Mouse (Mus musculus): ENCODE results near the gene Fbxw15.
"Not testable (repeated sequence)": the region's sequence is repeated elsewhere in the genome, so short reads cannot be mapped to it uniquely, and the experiment has no call there.

The Fbxw15 gene

DNA sequence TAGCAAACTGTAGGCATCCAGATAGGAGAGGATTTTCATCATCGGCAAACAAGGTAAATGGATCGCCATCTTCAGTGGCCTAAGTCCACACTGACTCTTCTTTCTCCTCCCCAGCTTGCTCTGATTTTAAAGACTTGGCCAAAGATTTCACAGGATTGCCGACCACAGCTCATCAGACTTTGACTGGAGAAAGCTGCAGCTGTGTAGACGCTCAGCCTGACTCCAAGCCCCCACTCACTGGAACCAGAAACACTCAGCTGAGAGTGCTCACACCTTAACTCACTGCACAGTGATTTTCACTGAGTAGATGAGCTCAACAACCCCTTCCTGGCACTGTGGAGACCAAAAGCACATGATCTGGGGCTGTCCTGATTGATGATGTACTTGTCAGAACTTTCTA lies at the start of gene Fbxw15:
TSS of gene Fbxw15 (minus strand) at position 101 of the 400 bp plus-strand sequence.
- not testable (repeated sequence) for DNase-seq (ENCODE audit: low spot score in 2 of 2)

DNA sequence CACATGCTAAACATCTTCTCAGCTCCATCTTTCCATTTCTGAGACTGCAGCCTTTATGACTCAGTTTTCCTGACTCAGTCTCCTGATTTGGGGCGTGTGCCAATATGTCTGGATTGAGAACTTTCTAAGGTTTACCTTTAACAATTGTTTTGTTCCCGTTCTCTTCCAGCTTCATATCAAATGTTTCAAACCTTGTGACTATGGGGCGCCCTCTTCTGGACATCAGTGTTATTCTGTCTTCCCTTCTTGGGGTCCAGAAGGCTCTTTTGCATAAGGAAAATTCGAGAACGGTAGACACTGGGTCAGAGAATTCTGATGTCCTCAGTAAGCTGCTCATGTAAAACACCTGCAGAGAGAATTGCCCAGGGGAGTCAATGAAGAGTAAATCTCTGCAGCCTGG lies 38.8 kb upstream of the Fbxw15 start:
- DNase-seq (ENCODE audit: low spot score in 2 of 2), result peak; percentile 35 to 42

DNA sequence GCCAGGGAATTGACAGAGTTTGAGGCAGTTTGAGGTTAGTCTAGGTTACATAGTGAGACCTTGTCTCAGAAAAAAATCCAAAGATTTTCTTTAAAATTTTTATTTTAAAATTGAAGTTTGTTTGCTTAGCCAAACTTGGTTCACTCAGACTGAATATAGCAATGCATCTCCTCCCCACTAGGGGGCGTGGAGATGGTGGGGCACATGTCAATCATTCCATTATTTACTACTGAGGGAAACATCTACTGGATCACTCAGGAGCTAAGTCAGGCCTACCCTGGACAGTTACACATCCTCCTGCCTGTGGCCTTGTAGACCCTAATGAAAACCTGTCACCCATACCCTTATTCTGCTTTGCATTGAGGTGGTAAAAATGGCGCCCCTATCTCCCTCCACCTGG lies 34.1 kb upstream of the Fbxw15 start:
- not testable (repeated sequence) for DNase-seq (ENCODE audit: low spot score in 2 of 2)

DNA sequence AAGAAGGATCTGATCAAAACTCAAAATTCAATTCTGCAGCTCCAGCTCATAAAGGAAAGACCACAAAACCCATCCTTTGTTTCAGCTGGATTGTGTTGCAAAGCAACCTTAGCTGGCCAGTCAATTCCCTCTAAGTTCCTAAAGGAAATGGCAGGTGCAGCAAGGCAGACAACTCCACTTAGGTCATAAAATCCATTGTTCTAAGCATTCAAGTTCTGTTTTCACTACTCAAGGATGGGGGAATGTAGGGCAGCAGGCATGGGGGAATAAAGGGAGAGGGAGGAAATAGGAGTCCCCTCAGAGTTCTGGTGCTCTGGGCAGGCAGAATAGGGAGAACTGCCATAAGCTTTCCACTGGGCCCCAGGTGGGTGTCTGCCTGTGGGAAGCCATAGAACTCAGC lies 29.2 kb upstream of the Fbxw15 start:
- no peak for DNase-seq (ENCODE audit: low spot score in 2 of 2)

DNA sequence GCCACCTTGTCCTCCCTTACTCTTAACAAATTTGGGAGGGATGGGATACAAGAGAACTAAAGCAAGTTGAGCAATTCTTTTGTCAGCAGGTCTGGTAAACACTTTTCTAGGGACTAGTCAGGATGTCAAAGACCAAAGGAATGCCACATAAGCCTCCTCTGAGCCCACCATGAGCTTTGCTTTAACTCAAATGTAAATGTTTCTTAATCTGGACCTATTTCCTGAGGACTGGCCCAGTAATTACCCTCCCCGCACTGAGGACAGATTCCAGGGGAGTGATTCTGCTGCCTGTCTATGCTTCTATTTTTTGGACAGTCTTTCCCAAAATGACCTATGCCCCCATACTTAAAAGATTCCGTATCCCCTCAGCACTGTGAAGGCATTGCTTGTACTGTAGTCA lies 26.8 kb upstream of the Fbxw15 start:
- no peak for DNase-seq (ENCODE audit: low spot score in 2 of 2)

DNA sequence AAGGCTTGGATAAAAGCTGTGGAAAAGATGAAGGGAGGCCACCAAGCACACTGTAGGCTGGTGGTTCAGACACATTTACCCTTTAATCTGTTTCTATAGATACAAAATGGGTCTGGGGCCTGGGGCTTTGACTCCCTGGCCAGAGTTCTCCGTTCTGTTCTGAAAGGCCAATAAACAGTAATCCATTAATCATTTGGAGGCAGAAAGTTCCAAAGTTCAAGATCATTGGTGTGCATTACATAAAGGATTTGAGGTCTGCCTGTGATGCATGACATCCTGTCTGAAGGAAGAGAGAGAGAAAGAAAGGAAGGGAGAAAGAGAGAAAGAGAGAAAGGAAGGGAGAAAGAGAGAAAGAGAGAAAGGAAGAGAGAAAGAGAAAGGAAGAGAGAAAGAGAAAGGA lies 2.5 kb downstream of the Fbxw15 start:
- no peak for DNase-seq (ENCODE audit: low spot score in 2 of 2)

DNA sequence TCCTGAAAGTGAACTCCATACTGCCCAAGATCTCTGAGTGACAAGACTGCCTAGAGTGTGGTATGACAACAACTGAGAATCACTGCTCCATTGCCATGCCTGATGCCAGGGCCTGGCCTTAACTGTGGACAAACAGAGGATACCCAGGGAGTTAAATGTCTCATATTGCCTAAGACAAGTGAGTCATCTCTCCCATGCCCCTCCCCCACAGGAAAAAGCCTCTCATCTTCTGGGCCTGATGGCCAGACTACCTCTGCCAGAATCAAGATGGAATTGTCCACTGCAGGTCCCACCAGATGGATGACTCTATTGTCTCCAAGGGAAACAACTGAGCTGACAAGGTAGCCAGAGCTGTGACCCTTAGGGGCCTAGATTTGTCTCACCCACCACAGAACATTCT lies 6.0 kb downstream of the Fbxw15 start:
- DNase-seq (ENCODE audit: low spot score in 2 of 2), result not testable (repeated sequence)

DNA sequence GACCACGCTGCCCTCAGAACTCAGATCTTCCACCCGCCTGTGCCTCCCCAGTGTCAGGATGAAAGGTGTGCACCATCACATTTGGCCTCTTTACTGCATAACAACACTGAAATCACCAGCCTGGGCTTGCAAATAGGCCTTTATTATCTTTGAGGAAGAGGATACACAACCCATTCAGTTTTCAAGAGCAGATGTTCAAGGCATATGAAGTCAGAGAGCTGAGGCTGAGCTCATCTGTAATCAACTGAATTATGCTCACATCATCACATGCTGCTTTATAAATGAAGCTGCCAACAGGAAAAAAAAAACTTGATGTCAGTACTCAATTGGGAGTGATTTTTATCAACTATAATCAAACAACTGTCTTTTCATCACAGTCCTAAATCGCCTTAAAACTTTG lies 15.6 kb downstream of the Fbxw15 start:
- DNase-seq (ENCODE audit: low spot score in 2 of 2), result no peak

DNA sequence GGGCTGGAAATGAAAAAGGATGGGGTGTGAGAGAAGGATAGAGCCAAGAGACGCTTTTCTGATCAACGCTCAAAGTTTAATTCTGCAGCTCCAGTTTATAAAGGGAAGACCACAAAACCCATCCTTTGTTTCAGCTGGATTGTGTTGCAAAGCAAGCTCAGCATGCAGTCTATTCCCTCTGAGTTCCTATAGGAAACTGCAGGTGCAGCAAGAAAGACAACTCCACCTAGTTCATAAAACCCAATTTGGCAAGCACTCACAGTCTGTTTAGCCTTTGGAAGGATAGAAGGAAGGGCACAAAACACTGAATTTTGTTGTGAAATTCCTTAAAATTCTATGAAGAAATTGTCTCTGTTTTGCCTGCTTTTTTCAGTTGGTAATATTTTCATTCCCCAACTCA lies 18.4 kb downstream of the Fbxw15 start:
- DNase-seq (ENCODE audit: low spot score in 2 of 2), result not testable (repeated sequence)

DNA sequence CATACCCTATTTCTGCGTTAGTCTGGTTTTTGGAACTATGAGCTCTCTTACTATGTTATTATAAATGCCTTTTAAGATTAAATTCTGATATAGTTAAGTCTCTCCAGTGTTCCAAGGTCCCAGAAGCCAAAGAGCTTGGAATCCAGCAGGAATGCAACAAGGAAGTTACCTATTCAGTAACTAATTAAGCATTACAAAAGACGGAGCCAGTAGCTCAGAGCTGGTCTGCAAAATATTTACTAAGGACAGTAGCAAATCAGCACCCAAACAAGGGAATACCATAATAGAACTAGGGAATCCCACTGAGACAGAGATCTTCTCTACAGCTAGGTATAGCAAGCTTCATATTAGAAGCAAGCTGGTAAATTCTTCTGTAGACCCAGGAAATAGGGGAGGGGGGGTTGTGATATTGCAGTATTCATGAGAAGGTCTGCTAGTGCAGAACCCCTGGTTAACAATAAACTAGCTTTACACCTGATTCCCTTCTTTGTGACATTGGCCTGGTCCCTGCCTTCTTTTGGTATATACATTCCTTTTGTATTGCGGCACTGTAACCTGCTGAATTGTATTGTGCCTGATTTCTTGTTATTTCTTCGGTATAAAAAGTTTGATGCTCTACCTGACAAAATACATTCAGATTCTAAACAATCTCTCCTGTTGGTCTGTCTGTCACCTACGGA lies 44.5 kb downstream of the Fbxw15 start:
- DNase-seq (ENCODE audit: low spot score in 2 of 2), result no peak
